Mouse (Mus musculus) regulatory T cell (primary cell): ENCODE results near the gene Ubr1.

Experiments
- in situ Hi-C: fragments of 300-600 bp; cut with MboI, MseI; formaldehyde crosslinking; loops from one replicate; pipeline ENCODE4 v1.15.1; 2025; ENCODE audit warnings: high pct_unique_total_duplicates

Gene Ubr1

GRCm38 (mm10) chr2:120970559-120971080 is at the start of gene Ubr1:
Gene Ubr1 (minus strand): TSS chr2:120970715.
- in situ Hi-C loops, result loop anchor here (5.0 kb wide), 1 partner anchor 172 kb away; the partner anchor contains the start of genes Adal and Lcmt2

- in situ Hi-C loops, result no loop called here
Measured at GRCm38 (mm10) chr2:121017151-121017550, 46.6 kb upstream of the Ubr1 start.

GRCm38 (mm10) chr2:121016226-121016625 is 45.7 kb upstream of the Ubr1 start:
- in situ Hi-C loops, result no loop called here

GRCm38 (mm10) chr2:121015507-121015906 is 45.0 kb upstream of the Ubr1 start:
- in situ Hi-C loops, result no loop called here

GRCm38 (mm10) chr2:121012676-121013075 is 42.2 kb upstream of the Ubr1 start:
- in situ Hi-C loops, result no loop called here

- in situ Hi-C loops, result no loop called here
Measured at GRCm38 (mm10) chr2:121009071-121009677, 38.7 kb upstream of the Ubr1 start.

GRCm38 (mm10) chr2:121008664-121009007 is 38.1 kb upstream of the Ubr1 start:
- in situ Hi-C loops, result no loop called here

- in situ Hi-C loops, result no loop called here
Measured at GRCm38 (mm10) chr2:121007925-121008663, 37.6 kb upstream of the Ubr1 start, which contains the start of gene Ccndbp1. Gene Ccndbp1 (plus strand): TSS chr2:121008403.

GRCm38 (mm10) chr2:121006986-121007385 is 36.5 kb upstream of the Ubr1 start:
- in situ Hi-C loops, result no loop called here

GRCm38 (mm10) chr2:121004018-121004811 is 33.7 kb upstream of the Ubr1 start:
- in situ Hi-C loops, result no loop called here

GRCm38 (mm10) chr2:121003586-121003985 is 33.1 kb upstream of the Ubr1 start:
- in situ Hi-C loops, result no loop called here

GRCm38 (mm10) chr2:120998863-120999262 is 28.3 kb upstream of the Ubr1 start:
- in situ Hi-C loops, result loop anchor here (5.0 kb wide), 1 partner anchor 98 kb away; no protein-coding TSS in a partner anchor

- in situ Hi-C loops, result loop anchor here (5.0 kb wide), 1 partner anchor 101 kb away; no protein-coding TSS in a partner anchor
Measured at GRCm38 (mm10) chr2:120996607-120997006, 26.1 kb upstream of the Ubr1 start.

- in situ Hi-C loops, result no loop called here
Measured at GRCm38 (mm10) chr2:120991196-120991595, 20.7 kb upstream of the Ubr1 start.

GRCm38 (mm10) chr2:120985241-120985640 is 14.7 kb upstream of the Ubr1 start:
- in situ Hi-C loops, result no loop called here

GRCm38 (mm10) chr2:120983611-120984010 is 13.1 kb upstream of the Ubr1 start:
- in situ Hi-C loops, result no loop called here

GRCm38 (mm10) chr2:120980861-120981260 is 10.3 kb upstream of the Ubr1 start:
- in situ Hi-C loops, result no loop called here

GRCm38 (mm10) chr2:120979819-120980218 is 9.3 kb upstream of the Ubr1 start:
- in situ Hi-C loops, result no loop called here

- in situ Hi-C loops, result no loop called here
Measured at GRCm38 (mm10) chr2:120978693-120979037, 8.2 kb upstream of the Ubr1 start.

- in situ Hi-C loops, result no loop called here
Measured at GRCm38 (mm10) chr2:120977926-120978692, 7.6 kb upstream of the Ubr1 start.
